Mouse (Mus musculus): ENCODE measurements around the gene Gse1. TPM values are rescaled to one million over a fixed set of nuclear protein-coding genes. Genes with fewer than 3 reads are reported as not detected.

The Gse1 gene
- polyA plus RNA-seq, 1 experiment from 2014 or later: 22.6 TPM

DNA sequence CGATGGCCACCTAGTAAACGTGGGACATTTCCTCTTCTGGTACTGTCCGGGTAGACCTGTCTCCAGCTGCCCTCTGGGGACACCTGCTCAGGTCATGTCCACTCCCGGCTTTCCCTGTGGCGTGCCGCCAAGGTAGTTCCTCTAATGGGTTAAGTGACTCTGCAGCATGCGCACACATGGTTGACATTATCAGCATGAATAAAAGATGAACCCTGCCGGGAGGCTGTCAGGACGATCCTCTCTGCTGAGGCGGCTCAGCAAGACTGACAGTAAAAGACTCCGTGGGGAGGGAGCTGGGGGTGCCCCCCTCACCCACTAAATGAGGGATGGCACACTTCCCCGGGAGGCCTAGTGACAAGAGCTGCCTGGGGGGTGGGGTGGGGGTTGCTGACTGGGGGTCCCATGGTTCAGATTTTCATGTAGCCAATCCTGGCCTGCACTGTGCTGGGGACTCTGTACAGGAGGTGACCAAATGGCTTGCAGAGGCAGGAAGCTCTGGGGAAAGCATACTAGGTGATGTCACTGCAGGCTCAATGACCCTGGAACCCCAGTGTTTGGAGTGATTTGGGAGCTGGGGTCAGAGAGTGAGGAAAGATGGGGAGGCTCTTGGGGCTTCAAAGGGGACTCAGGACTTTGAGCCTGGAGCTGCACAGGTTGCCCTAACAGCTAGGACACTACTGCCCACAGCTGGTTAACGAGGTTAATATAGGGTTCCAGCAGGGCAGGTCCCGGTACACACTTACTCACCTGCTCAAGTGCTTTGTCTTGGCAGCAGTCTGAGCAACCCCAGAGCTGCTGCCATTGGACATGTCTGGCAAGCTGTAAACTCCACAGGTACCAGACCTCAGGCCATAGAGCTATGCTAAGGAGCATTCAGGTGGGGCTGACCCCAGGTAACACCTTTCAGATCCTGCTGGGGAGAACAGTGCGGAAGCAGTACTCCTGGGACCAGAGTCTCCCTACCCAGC, 169.5 kb downstream of the Gse1 start:
- no peaks in the 10 kb centered on the region for H3K27me3 ChIP-seq (replicated peaks; ENCODE audit: control insufficient read depth, insufficient read depth, low read length)
- 43% methylated on average over 15 of the region's 15 CpGs for WGBS
- no peak overlapping the region for H3K9ac ChIP-seq (ENCODE audit: low read length)
- peak; percentile 82 for DNase-seq (ENCODE audit: low spot score)
- peak; percentile 75 for ATAC-seq
- H3K27ac ChIP-seq (ENCODE audit: low read depth, low read length): peak overlapping the region; percentile 44; the same call in 1 of the 2 replicates
- no peaks in the 10 kb centered on the region for H3K36me3 ChIP-seq (ENCODE audit: control insufficient read depth, insufficient read depth, low read length)
- H3K4me2 ChIP-seq (ENCODE audit: low read length): 0 out of 2 replicates have a peak overlapping the region, but pooled peaks have one; percentile 5
- no peaks in the 10 kb centered on the region for H3K9me3 ChIP-seq (replicated peaks; ENCODE audit: control insufficient read depth, low read length)
- no peak overlapping the region for H3K4me3 ChIP-seq (ENCODE audit: low read depth, low read length)
- peaks cover 41% of the 10 kb centered on the region for H3K4me1 ChIP-seq (ENCODE audit: control insufficient read depth, insufficient read depth, low read length)

DNA sequence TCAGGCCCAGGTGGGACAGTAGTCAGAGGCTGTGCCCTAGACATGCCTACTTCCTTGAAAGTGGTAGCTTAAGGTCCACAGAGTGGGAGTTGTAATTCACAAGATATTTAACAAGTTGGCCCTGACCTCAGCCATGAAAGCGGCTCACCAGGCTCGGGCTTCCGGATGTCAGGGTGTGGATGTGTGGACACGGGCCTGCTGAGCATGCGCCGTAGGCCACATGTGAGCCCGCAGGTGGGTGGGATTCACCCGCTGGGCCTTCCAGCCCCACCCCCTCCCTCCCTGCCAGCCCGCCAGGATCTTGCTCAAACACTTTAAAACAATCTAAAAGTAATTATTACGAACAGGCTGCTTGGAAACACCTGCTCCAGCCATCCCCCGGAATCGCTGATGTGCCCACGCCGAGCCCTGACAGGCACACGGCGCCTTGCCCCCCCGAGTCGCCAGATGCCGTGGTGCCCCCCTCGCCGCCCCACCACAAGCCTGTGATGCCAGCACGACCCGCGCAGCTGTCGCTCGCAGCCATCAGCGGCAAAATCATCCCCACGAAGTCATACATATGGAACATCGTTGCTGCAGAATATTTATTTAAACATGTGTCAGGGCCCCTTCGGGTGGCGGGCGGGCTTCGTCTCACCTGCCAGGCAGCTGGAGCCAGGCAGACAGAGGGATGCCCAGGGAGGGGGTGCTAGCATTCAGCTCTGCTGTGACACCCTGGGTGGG, 171.1 kb downstream of the Gse1 start:
- WGBS: 49% methylated on average over 33 of the region's 33 CpGs
- ATAC-seq (peak; percentile 60), DNase-seq (ENCODE audit: low spot score) (peak; percentile 76)
- Histone ChIP-seq H3K27me3 (replicated peaks; ENCODE audit: control insufficient read depth, insufficient read depth, low read length) (no peaks in the 10 kb centered on the region), H3K36me3 (ENCODE audit: control insufficient read depth, insufficient read depth, low read length) (no peaks in the 10 kb centered on the region), H3K9me3 (replicated peaks; ENCODE audit: control insufficient read depth, low read length) (no peaks in the 10 kb centered on the region), H3K9ac (ENCODE audit: low read length) (no peak overlapping the region), H3K4me2 (ENCODE audit: low read length) (peak overlapping the region; percentile 25; the same call in 1 of the 2 replicates), H3K27ac (ENCODE audit: low read depth, low read length) (peak overlapping the region; percentile 72), H3K4me1 (ENCODE audit: control insufficient read depth, insufficient read depth, low read length) (peaks cover 37% of the 10 kb centered on the region), H3K4me3 (ENCODE audit: low read depth, low read length) (no peak overlapping the region)

DNA sequence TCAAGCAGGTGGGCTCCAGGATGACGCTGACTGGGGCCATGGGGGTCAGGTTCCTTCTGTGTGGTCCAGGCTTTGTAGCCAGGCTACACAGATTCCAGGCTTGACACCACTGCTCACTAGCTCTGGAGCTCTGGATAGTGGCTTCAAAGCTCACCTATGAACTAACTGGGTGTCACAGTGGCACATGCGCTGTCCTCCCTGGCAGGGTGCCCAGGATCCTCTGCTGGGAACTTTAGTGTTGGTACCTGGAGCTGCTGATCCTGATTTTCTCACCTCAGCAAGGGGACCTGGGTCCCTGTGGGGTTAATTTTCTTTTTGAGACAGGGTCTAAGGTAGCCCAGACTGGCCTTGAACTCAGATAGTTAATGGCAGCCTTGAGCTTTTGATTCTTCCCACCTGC, 173.0 kb downstream of the Gse1 start:
- Histone ChIP-seq H3K9ac (ENCODE audit: low read length) (no peak overlapping the region), H3K4me2 (ENCODE audit: low read length) (no peak overlapping the region), H3K4me3 (ENCODE audit: low read depth, low read length) (no peak overlapping the region), H3K4me1 (ENCODE audit: control insufficient read depth, insufficient read depth, low read length) (peaks cover 41% of the 10 kb centered on the region), H3K27me3 (replicated peaks; ENCODE audit: control insufficient read depth, insufficient read depth, low read length) (no peaks in the 10 kb centered on the region), H3K9me3 (replicated peaks; ENCODE audit: control insufficient read depth, low read length) (no peaks in the 10 kb centered on the region), H3K36me3 (ENCODE audit: control insufficient read depth, insufficient read depth, low read length) (no peaks in the 10 kb centered on the region), H3K27ac (ENCODE audit: low read depth, low read length) (no peak overlapping the region)
- no peak for DNase-seq (ENCODE audit: low spot score)
- ATAC-seq: no peak
- 89% methylated on average over 2 of the region's 2 CpGs for WGBS

DNA sequence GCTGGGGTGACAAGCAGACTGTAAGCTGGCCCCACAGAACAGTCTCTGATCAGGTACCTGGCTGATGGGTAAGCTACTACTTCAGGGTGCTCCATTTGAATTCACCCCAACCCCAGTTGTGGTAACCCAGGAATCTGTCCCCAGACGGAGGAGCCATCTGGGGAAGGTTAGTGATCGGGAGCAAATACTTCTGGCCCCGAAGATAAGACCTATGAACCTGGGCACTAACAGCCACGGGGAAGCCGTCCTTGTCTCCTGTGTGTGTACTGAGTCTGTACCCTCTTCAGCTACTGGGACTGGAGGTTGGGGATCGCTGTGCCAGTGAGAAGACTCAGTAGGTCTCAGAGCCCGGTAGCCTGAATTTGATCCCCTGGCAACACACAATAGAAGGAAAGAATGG, 173.5 kb downstream of the Gse1 start:
- Histone ChIP-seq H3K4me1 (ENCODE audit: control insufficient read depth, insufficient read depth, low read length) (peaks cover 41% of the 10 kb centered on the region), H3K36me3 (ENCODE audit: control insufficient read depth, insufficient read depth, low read length) (no peaks in the 10 kb centered on the region)

DNA sequence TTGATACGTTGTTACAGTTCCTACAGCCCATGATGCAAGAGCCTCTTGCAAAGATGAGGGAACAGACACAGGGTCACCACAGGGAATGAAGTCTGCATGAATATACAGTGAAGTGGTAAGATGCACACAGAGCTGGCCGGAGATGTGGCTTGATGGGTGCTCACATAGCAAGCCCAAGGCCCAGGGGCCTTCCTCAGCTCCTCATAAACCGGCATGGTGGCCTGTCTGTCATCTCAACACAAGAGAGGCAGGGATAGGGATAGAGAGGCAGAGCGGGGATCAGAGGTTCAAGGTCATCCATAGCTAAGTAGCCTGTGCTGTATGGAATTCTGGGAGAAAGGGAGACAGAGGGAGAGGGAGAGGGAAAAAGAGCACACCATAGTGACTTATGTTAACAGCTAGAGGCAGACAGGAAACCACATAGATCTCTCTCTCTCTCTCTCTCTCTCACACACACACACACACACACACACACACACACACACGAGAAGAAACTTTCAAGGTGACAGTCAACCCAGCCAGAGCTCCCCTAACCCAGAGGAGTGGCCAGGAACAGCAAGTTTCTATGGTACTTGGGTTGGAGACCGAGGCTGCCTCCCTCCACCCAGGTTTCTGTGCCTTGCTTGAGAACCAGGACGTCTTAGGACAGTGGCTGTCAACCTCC, 175.5 kb downstream of the Gse1 start:
- Histone ChIP-seq H3K27ac (ENCODE audit: low read depth, low read length) (no peak overlapping the region), H3K4me2 (ENCODE audit: low read length) (no peak overlapping the region), H3K27me3 (replicated peaks; ENCODE audit: control insufficient read depth, insufficient read depth, low read length) (no peaks in the 10 kb centered on the region), H3K9me3 (replicated peaks; ENCODE audit: control insufficient read depth, low read length) (no peaks in the 10 kb centered on the region), H3K36me3 (ENCODE audit: control insufficient read depth, insufficient read depth, low read length) (no peaks in the 10 kb centered on the region), H3K4me1 (ENCODE audit: control insufficient read depth, insufficient read depth, low read length) (peaks cover 37% of the 10 kb centered on the region), H3K4me3 (ENCODE audit: low read depth, low read length) (no peak overlapping the region), H3K9ac (ENCODE audit: low read length) (no peak overlapping the region)
- 77% methylated on average over 7 of the region's 7 CpGs for WGBS
- no peak for ATAC-seq
- DNase-seq (ENCODE audit: low spot score): no peak

More for the DNA sequence above, 173.5 kb downstream of the Gse1 start:
- Histone ChIP-seq H3K27ac (ENCODE audit: low read depth, low read length) (no peak overlapping the region), H3K4me3 (ENCODE audit: low read depth, low read length) (no peak overlapping the region), H3K27me3 (replicated peaks; ENCODE audit: control insufficient read depth, insufficient read depth, low read length) (no peaks in the 10 kb centered on the region), H3K9me3 (replicated peaks; ENCODE audit: control insufficient read depth, low read length) (no peaks in the 10 kb centered on the region), H3K4me2 (ENCODE audit: low read length) (no peak overlapping the region), H3K9ac (ENCODE audit: low read length) (no peak overlapping the region)
- ATAC-seq (no peak), DNase-seq (ENCODE audit: low spot score) (no peak)
- WGBS: 88% methylated on average over 7 of the region's 7 CpGs

DNA sequence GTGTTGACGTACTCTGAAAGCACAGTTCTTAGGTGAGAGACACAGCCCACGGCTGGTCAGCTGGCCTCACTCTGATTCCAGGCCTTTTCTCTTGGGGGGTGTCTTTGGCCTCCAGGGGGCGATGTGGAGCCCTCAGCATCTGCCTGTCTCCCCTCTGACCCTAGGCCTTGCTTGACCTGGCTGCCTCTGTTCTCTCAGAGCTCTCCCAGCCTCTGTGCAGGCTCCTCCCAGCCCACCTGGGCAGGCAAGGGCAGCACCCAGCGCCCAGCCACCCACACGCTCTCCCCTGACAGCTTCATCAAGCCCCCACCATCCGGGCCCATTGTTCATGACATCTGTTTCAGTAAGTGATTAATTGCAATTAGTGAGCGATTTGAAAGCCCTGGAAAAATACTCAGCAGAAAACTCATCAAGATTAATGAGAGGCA, 176.4 kb downstream of the Gse1 start:
- ATAC-seq (peak; percentile 81), DNase-seq (ENCODE audit: low spot score) (peak; percentile 86)
- Histone ChIP-seq H3K4me2 (ENCODE audit: low read length) (no peak overlapping the region), H3K27ac (ENCODE audit: low read depth, low read length) (peak overlapping the region; percentile 35), H3K4me3 (ENCODE audit: low read depth, low read length) (no peak overlapping the region), H3K9me3 (replicated peaks; ENCODE audit: control insufficient read depth, low read length) (no peaks in the 10 kb centered on the region), H3K27me3 (replicated peaks; ENCODE audit: control insufficient read depth, insufficient read depth, low read length) (no peaks in the 10 kb centered on the region), H3K36me3 (ENCODE audit: control insufficient read depth, insufficient read depth, low read length) (no peaks in the 10 kb centered on the region), H3K4me1 (ENCODE audit: control insufficient read depth, insufficient read depth, low read length) (peaks cover 35% of the 10 kb centered on the region), H3K9ac (ENCODE audit: low read length) (no peak overlapping the region)
- WGBS: 11% methylated on average over 7 of the region's 7 CpGs

DNA sequence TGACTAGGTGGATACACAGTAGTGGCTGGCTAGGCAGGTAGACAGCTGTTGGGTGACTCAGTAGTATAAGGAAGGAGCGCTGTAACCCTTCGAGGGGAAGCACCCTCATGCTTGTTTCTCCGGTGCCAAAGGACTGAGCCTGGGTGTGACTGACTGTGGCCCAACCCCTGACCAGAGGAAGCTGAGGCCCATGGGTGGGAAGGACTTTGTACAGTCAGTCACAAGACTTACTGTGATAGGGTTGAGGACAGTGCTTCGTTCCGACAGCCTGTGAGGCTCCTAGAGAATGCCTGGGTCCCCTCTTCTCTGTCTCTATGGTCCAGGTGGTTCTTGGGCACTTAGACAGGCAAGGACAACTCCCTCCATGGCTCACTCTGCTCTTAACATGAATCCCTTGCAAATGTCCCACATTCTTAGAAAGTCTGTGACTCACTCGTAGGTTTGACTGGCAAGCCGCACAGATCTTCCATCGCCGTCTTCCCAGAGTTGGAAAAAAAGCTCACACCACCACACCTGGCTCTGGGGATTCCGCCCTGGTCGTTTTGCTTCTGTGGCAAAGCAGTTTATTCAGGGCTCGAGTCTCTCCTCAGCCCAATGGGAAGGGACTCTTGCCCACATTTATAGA, 177.9 kb downstream of the Gse1 start:
- H3K9me3 ChIP-seq (replicated peaks; ENCODE audit: control insufficient read depth, low read length): no peaks in the 10 kb centered on the region
- H3K27me3 ChIP-seq (replicated peaks; ENCODE audit: control insufficient read depth, insufficient read depth, low read length): no peaks in the 10 kb centered on the region
- H3K36me3 ChIP-seq (ENCODE audit: control insufficient read depth, insufficient read depth, low read length): no peaks in the 10 kb centered on the region
- DNase-seq (ENCODE audit: low spot score): no peak
- no peak overlapping the region for H3K4me3 ChIP-seq (ENCODE audit: low read depth, low read length)
- no peak for ATAC-seq
- H3K27ac ChIP-seq (ENCODE audit: low read depth, low read length): no peak overlapping the region
- peaks cover 43% of the 10 kb centered on the region for H3K4me1 ChIP-seq (ENCODE audit: control insufficient read depth, insufficient read depth, low read length)
- no peak overlapping the region for H3K4me2 ChIP-seq (ENCODE audit: low read length)
- H3K9ac ChIP-seq (ENCODE audit: low read length): no peak overlapping the region
- 93% methylated on average over 12 of the region's 12 CpGs for WGBS

DNA sequence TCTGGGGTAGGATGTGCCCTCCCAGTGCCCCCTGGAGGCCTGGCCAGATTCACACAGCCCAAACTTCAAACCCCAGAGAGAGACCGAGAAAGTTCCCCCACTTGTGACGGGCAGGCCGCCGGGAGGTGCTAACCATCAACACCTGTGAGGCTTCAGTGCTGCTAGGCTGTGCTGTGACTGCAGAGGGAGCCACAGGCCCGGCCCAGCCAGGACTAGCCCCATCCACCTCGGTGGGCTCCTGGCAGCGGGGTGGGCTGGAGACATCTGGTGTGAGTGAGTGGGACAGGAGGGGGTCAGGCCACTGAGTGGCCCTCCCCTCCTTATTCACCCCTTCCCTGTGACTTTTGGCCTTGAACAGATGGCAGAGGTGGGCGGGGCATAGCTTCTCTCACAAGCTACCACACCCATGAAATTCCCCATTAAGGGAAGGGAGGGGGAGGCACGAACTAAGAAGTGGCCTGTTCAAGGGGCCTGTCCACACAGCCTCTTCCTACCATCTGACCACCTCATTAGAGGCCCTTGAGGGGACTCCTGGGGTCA, 179.5 kb downstream of the Gse1 start:
- Histone ChIP-seq H3K4me1 (ENCODE audit: control insufficient read depth, insufficient read depth, low read length) (peaks cover 59% of the 10 kb centered on the region), H3K27me3 (replicated peaks; ENCODE audit: control insufficient read depth, insufficient read depth, low read length) (no peaks in the 10 kb centered on the region), H3K9me3 (replicated peaks; ENCODE audit: control insufficient read depth, low read length) (no peaks in the 10 kb centered on the region), H3K4me2 (ENCODE audit: low read length) (no peak overlapping the region), H3K4me3 (ENCODE audit: low read depth, low read length) (no peak overlapping the region), H3K9ac (ENCODE audit: low read length) (no peak overlapping the region), H3K36me3 (ENCODE audit: control insufficient read depth, insufficient read depth, low read length) (no peaks in the 10 kb centered on the region), H3K27ac (ENCODE audit: low read depth, low read length) (0 out of 2 replicates have a peak overlapping the region, but pooled peaks have one; percentile 44)
- 17% methylated on average over 9 of the region's 9 CpGs for WGBS
- peak; percentile 48 for ATAC-seq
- peak; percentile 65 for DNase-seq (ENCODE audit: low spot score)
